Mouse (Mus musculus) neural tube, embryonic 10.5 days (tissue): ENCODE data around the gene Snx33.
"Not testable (repeated sequence)": the region's sequence is repeated elsewhere in the genome, so short reads cannot be mapped to it uniquely, and the experiment has no call there.

ENCODE experiments used
- DNase-seq: peaks from one replicate; pipeline ENCODE4 v3.0.0-alpha.2; 2017; ENCODE audit warnings: low spot score; ENCODE audit errors: extremely low spot score

Snx33 gene

DNA sequence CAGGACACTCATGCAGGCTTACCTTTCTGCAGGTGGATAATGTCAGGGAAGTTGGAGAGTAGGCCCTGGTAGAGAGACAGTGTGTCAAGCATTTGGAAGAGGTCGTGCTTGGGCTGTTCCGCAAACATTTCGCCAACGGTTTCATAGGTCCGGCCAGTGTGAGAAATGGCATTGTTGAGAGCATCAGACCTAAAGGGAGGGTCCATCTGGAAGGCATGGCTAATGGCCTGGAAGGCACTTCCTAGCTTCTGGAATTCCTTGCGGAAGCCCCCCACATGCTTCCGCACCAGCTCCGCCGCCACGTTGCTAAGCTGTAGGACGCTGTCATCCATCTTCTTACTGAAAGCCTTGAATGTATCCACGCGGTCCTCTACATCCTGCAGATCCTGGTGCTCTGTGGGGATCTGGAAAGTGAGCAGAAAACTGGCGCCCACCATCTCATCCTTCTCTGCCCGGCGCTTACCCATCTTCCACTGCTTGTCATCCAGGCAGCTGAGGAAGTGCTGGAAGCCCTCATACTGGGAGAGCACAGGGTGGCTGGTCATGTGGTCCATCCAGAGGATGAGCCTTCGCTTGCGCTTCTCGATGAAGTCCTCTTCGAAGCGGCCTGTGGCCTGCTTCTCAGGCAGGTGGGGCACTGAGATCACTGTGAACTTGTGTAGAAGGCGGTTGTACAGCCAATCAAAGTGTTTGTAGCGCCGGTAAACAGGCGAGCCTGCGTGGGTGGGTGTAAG lies 2.7 kb downstream of the Snx33 start:
- no peak for DNase-seq

DNA sequence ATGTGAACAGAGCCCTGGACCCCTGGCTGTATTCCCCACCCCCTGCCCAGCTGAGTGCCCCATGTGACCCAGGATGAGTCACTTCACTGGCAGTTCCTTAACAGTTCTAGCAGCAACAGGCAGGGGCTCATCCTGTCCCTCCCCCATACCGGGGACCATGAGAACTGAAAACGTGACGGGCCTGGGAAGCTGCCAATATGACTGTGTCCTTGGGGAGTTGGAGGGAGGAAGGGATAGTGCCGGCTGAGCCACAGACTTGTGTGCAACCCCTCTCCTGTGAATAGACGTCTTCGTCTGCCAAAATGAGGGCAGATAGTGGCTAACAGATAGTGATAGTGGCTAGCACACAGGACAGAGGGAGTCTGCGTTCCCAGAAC lies 3.5 kb downstream of the Snx33 start:
- DNase-seq, result peak; percentile 21

DNA sequence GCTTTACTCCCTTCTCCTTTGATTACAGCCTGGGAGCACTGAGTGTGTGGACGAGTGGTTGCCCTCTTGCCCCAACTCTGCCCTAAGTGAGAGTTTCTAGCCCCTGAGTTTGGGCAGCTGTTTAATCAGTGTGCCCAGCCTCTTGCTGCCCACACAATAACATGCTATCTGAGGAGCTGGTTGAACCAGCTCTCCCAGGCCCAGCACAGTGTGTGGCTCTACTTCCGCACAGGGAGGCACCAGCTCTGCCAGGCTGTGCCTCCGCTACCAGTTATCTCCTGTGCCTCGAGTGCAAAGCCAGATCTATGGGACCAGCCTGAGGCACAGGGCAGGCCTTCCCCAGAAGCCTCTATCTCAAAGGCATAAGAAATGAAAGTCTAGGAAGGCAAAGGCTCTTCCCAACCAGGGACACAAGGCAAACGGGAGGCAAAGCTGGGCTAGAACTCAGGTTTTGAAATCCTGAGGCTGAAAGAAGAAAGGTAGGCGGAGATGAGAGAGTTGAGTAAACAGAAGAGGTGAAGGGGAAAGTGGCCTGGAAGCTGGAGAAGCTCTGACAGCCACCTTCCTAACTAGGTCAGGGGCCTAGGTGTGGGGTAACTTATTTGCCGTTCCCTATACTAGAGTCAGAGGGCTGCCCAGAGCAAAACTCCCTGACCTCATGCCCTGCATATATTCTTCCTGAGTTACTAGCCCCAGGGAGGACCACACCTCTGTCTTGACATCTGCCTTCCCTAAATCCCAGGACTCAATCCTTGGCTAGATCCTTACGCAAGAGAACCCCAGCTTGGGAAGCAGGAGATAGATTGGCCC lies 4.1 kb downstream of the Snx33 start:
- no peak for DNase-seq

DNA sequence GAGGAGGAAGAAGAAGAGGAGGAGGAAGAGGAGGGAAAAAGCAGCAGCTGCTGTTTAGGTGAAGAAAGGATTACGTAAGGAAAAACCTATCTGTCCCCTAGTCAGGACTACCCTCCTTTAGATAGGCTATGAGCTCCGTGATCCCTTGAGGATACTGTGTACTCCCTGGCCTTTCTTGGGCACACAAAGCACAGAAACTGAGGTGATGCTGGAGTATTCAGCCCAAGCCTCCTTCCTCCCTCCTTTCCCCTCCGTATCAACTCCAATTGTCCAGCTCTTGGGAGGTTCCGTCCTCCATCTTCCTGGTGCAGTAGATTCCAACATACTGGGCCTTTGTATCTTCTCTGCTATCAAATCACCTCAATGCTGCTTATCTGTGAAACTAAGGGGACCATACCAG lies 5.4 kb downstream of the Snx33 start:
- DNase-seq, result no peak

DNA sequence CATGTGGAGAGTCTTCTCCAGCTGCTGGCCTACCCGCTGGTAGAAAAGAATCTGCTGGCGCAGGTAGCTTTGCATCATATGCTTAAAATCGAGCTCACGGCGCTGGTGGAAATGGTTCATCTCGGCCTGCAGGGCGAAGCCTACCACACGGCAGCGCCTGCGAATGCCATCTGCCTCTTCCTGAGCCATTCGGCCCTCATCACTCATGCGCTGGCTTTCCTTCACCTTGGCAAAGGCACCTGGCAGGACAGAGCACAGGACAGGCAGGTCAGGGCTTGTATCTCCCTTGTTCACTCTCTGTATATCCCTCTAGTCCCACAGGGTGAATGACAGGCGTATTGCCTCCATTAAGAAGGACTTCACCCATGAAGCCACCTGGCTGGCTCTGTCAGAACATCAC lies 9.7 kb downstream of the Snx33 start:
- no peak for DNase-seq

DNA sequence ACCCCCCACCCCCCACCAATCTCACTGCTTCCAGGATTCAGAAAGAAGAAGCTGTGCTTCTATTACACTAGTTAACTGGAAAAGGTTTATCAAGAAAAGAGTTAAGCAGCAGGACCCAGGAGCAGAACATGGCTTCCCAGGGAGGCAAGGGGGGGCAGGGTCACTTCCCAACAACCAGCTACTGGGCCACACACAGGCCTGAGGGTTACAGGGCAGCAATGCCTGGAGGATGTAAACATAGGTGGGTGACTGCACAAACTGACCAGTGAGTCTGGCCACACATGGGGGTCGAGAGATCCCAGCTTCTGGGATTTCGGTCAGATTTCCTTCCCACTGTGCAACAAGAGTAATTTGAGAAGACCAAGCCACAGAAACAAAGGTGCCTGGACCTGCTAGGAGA lies 11.0 kb downstream of the Snx33 start:
- no peak for DNase-seq

DNA sequence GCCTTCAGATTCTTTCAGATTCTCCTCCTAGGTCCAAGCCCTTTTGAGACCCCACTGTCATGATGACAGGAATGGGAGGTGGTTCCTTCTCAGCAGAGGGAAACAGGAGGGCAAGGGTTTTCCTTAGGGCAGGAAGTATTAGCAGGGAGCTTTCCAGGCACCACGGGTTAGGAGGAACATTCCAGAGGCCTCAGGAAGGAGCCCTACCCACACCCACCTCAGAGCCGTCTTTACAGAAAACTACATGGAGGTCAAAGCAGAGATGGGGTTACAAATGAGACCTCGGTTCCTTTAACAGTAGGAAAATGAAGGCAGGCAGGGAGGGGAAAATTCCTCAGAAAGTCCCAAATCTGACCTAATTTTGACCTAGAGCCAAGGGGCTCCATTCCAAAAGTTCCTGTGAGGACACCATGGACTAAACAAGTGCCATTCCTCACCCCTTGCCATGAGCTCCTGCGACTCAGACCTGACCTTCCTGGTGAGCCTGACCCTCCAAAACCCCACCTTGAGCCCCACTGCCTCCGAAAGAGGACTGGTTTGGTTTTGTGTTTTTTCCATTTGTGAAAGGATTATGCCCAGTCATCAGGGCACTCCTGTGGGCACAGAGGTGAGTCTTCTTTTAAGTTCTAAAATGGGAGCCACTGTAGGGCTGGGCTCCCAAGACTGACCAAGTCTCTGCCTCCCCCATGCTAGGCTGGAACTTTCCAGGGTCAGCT lies 12.3 kb downstream of the Snx33 start:
- no peak for DNase-seq

DNA sequence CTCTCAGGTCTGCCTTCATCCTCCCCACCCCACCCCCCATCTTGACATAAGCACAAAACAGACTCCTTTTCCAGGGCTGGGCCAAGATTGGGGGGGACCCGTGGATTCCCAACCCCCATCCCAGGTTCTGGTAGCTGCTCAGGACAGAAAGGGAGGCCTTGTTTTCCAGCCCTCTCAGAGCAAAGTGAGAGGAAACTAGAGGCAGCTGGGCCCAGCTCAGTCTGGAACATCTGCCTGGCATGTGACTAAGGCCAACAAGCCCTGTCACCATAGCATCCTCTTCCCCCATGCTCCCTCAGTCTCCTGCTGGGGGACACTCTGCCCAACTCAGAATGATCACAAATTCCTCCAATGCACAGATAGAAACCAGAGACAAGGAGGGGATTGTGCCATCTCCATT lies 13.1 kb downstream of the Snx33 start:
- DNase-seq, result no peak

DNA sequence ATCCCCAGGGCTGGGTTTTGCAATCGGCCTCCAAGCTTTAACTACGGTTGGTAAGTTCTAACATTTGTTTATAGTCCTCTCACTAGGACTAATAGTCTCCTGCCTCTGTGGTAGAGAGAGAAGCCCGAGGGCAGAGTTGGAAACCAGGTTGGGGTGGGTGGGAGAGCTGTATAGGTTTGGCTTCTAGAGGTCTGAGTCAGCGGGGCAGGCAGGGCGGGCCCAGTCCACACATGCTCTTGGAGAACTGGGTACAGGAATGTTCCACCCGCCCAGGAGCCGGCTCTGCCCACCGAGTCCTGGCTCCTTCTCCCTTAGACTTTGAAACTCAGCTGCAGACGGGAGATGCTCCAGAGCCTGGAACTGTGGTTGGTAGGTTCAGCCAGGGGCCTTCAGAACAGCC lies 14.2 kb downstream of the Snx33 start:
- no peak for DNase-seq

DNA sequence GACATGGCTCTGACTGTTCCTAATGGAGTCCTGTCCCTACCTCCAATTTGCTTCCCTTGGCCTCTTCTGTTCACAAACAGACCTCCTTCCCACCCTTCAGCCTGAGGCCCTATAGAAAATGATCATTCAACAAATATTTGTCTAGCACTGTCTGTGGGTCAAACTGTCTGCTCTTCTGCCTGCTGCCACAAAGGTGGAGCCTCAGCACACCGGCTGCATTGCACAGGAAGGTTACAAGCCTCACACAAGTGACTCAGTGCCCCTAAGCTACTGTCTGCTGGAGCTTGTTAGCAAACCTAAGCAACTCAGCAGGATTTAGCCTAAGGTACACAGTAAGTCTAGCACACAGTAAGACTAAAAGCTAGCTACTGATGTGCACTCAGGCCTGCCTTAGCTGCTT lies 17.2 kb downstream of the Snx33 start:
- DNase-seq, result no peak

DNA sequence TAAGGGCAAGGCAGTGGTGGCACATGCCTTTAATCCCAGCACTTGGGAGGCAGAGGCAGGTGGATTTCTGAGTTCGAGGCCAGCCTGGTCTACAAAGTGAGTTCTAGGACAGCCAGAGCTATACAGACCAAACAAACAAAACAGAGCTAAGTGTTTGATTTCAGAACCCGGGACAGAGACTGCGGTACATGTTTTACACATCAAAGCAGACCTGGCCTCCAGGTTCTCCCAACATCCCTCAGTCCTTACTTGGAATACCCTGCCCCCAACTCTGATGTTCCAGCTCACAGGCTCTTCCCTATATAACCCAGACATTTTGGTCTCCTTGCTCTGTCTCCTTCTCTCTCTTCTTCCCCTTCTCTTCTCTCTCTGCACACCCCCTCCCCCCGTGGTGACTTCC lies 18.2 kb downstream of the Snx33 start:
- DNase-seq, result not testable (repeated sequence)

DNA sequence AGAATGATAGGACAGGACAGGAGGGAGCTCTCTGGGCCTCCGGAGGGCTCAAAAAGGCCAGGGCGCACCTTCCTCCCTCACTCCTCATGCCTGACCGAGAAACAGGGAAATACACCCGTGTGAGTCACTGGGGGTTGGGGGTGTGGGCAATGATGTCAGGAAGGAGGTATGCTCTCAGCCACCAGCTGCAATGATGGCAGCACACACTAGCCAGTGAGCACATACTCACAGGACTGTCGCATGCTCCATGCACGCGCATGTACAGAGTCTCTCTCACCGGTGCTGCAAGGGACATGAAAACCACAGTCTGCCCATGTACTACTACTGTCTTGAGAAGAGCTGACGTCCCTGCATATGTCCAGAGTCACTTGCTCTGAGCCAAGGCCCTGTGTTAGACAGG lies 20.6 kb downstream of the Snx33 start:
- no peak for DNase-seq

DNA sequence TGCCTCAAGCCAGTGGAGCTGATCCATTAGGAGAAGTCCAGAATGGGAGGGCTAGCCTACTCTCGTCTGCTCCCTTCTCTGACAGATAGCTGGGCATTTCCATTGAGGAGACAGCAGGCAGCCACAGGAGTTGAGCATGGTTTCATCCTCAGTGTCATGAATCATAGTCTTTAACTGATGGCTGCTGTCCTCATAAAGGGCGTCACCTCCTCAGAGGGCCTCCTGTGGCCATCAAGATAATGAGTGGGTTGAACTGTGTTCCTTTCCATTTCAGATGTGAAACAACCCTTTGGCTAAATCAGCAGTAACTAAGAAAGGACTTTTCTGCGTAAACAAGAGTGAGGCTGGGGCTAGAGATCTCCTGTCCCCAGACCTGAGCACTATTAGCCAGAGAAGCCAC lies 24.5 kb downstream of the Snx33 start:
- DNase-seq, result no peak

DNA sequence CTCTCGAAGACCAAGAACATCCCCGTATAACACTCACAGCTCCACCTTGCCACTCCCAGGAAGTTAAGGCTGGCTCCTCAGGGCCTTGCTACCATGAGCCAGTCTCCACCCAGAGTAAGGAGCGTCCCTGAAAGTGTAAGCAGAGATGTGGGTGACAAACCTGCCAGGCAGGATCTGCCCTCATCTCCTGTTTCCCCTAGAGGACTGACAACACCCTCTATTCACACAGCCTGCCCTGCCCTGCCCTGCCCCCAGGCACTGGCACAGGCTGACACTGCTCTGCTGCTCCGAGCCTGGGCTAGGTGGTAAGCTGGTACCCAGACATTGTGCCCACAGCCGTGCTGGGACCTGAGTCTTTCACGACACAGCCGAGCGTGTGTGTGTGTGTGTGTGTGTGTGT lies 27.0 kb downstream of the Snx33 start:
- DNase-seq, result no peak

DNA sequence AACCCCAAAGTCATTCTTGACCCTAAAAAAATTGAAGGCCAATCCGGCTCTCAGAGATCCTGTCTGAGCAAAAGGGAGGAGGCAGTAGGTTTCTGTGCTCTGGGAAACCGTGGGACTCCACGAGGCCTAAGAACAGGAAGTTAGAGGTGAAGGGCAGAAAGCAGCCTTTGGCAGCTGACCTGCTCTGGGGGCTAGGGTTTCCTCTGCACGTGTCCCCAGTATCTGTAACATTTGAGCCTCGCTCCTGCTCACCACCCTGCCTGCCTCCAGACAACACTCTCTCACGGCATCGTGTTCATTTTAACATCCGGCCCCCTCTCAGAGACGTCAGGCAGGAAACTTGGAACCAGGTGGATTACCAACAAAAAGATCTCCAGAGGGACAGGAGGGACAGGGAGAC lies 27.6 kb downstream of the Snx33 start:
- DNase-seq, result no peak

DNA sequence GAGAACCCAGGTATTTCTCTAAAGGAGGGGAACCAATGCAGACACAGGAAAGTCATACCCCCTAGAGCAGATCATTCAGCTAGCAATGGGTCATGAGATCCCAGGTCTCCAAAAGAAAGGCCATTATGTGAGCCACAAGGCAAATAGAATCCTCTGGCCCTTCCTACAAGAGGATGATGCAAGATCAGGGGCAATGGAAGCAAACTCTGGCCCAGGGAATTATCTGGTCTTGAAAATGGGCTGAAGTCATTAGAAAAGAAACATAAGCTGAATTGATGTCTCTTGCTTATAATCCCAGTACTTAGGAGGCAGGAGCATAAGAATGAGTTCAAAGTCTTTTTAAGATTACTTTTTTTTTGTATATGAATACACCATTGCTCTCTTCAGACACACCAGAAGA lies 28.1 kb downstream of the Snx33 start:
- no peak for DNase-seq

DNA sequence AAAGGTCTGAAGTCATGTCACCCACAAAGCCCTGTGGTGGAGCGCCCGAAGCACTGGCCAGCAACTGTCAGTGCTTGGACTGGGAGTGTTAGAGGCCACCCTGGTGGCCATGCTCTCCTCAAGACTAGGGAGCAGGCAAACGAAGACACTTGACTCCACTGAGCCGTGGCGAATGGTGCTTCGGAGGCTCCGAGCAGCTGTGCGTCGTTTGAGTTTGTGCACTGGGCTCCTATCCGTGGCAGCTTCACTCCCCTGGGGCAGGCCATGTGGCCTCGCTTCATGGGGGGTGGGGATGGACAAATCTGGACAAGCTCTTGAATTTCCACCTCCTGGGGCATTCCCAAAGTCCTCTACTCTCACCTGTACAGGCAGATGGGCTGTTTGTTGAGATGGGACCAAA lies 28.8 kb downstream of the Snx33 start:
- no peak for DNase-seq

DNA sequence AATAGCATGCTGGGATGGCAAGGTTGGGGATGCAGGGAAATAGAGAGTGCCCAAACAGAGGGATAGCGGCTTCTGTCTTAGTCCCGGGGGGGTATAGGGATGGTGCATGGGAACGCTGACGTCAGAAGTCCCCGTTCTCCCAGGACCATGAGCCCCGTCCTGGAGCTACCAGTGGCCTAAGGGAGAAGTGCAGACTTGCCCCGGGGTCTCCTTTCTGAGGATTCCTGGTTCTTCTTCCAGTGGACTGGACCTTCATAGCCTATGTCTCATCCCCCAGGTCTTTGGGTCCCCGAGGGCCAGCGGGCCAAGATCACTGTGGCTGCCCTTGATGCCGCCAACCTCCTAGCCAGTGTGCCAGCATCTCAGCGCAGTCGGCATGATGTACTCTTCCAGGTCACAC lies 31.4 kb downstream of the Snx33 start:
- no peak for DNase-seq

DNA sequence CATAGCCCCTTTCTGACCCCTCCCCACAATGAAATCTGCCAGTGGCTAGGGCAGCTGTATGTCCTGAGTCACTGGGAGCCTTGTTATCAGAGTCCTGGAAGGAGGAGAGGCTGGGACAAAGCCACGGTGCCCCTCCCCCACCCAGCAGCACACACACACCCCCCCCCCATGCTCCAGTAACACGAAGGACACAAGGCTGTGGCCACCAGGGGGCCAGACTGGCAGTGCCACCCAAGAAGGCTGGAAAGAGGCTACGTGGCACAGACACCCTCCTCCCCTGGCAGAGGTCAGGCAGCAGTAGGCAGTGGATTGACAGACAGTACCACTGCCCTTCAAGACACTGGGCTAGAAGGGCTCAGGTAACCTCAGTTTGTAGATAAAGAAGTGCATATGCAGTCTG lies 34.2 kb downstream of the Snx33 start:
- no peak for DNase-seq

DNA sequence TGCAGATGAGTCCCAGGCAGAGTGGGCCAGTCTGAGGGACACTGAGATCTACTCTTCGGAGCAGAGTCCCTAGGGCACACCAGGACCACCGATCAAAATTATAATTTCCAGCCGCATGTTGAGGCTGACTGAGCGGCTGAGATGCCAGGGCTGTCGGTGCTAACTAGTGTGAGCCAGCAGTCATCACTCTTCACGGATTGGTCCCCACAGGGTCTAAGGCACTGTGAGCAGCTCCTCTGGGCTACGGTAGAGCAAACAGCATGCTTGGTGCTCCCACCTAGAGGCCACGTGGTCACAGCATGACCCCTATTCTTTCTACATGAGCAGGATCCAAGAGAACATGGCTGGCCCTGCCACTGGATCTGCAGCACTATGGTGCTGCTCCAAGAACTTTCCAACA lies 34.9 kb downstream of the Snx33 start:
- DNase-seq, result no peak

DNA sequence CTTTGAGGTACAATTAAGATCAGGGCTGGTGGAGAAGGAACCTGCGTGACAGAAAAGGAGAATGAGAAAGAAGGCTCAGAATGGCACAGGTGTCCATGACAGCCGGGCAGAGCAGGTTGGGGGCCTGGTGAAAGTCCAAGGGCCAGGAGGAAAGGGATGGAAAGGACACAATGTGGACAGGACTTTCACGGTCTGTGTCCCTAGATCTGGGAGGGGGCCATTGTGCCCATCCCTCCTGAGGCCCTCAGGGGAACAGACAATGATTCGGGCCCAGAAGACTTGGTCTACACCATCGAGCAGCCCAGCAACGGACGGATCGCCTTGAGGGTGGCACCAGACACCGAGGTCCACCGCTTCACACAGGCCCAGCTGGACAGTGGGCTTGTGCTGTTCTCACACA lies 36.1 kb downstream of the Snx33 start:
- no peak for DNase-seq

DNA sequence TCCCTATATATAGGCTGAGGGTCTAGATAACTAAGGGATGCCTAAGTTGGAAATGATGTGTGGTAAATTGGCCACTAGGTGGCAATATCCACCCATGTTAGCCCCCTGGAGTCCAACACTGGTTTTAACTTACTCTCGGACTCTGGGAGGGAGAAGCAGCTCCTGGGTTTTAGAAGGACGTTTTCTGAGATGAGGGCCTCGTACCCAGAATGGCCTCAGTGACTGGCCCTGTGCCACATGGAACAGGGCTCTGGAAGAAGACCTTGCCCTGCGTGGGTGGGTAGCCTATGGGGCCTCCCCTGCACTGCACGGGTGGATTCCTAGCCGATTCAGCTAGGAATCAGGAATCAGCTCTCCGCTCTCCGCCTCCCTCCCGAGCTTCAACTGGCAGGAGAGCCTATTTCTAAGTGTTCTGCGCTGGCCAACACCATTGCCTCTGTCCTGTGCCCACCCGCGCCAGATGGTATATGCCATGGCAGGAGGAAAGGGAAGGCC lies 36.6 kb downstream of the Snx33 start:
- DNase-seq, result peak; percentile 74
